Mouse (Mus musculus) left cerebral cortex, postnatal 14 days (tissue): ENCODE measurements around the gene Prss33. TPM values are rescaled to one million over a fixed set of nuclear protein-coding genes. Genes with fewer than 3 reads are reported as not detected.
"Not testable (repeated sequence)": the region's sequence is repeated elsewhere in the genome, so short reads cannot be mapped to it uniquely, and the experiment has no call there.

Experiments
- DNase-seq, 2 experiments: peaks; one replicate each; pipeline ENCODE4 v3.0.0; 2021 to 2022; ENCODE audit warnings: low spot score in 2 of 2, mixed read lengths in 1 of 2
- intact Hi-C: fragments of 180-260 bp; cut with DNase I; formaldehyde crosslinking; loops from one replicate; pipeline ENCODE4 v1.15.1; 2025
- long read RNA-seq, 2 experiments: library from polyadenylated mRNA; stranded (forward); transcript quantifications; one replicate each; pipeline ENCODE4 v2.0.0; 2021
- total RNA-seq, 2 experiments: library from RNA; stranded (reverse); gene quantifications; 2 replicates each; pipeline ENCODE4 v1.2.3; 2021

Gene Prss33
- not detected for total RNA-seq
- long read RNA-seq, experiment 1, result 0 reads
- long read RNA-seq, experiment 2, result 0 reads

DNA sequence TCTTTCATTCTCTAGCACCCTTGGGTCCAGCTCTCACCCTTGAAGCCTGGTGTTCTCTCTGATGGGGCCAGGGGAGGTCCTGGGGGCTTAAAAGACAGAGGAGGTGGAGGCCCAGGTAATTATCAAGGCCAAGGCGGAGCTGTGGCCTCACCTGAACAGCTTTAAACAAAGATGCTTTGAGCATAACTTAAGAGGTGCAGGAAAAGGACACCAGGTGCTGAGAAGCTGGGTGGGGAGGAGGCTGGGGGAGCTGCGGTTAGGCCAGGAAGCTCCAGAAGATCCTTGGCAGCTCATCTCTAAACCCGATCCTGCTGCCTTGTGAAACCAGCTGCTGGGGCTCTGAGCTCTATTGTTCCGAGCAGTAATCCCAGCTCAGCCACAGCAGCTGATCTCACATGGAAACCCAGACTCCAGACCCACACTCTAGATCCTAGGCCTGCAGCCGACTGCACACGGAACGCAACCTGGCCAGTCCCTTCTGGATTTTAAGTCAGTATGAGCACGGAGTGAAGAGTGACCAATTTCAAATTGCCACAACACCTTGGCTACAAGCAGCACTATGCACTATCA is at the start of gene Prss33:
Gene Prss33 (minus strand): TSS at position 51 of the 570 bp plus-strand sequence.
- intact Hi-C loops, result no loop called here
- DNase-seq, result no peak

DNA sequence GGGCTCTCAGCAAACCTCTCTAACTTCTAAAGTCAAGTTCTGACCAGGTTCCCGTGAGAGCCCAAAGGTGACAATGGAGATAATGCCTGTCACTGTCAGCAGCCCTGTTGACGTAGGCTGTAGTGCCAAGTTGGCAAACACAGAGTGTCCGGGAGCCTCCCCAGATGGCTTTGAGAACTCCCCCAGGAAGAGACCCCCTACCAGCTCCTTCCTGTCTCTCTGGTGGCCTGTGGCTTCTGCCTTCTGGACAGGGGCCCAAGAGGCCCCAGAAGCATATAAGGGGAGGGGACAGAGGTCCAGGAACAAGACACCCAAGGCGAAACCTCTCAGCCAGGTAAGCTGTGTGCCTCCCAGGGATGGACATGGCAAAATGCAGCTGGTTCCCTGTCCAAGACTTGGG is 44.7 kb upstream of the Prss33 start, which contains the start of the genes Dcpp1 and Dcpp2:
Gene Dcpp1 (plus strand): TSS at position 301 of the 400 bp plus-strand sequence.
Gene Dcpp2 (plus strand): TSS at position 305 of the 400 bp plus-strand sequence.
- intact Hi-C loops, DNase-seq: not testable (repeated sequence)

DNA sequence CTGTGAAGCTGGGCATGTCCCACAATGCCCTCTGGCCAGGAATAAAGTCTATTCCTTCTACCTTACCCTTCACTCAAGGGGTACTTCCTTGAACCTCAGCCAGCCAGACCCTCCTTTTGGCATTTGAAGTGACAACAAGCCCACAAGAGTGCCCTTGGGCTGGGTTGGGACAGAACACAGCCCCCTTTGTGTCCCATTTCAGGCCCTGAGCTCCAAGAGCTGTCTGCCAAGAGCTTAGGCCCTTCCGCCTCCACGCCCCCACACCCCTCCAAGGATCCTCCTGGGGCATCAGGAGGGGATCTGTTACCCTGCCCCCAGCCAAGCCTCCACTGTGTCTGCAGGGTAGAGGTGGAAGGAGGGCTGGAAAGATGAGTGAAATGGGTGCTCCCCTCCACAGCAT is 41.3 kb upstream of the Prss33 start:
- DNase-seq, result no peak
- intact Hi-C loops, result no loop called here

DNA sequence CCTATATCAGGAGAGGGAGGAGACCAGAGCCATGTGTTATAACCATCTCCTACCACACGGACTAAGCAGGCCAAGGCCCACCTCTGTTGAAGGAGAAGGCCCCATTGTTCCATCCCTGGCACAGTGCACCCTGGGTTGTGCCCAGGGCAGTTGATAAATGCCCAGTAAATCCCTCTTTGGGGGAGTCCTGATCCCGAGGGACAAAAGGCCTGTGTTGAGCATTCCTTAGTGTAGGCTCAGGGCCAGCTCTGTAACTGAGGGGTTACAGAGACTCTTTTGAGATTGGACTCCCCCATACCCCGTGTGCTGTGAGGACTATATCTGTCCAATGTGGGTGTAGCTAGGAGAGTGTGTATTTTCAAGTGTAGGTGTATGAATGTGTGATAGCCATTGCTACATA is 40.9 kb upstream of the Prss33 start:
- DNase-seq, result peak; percentile 13 to 40
- intact Hi-C loops, result no loop called here

DNA sequence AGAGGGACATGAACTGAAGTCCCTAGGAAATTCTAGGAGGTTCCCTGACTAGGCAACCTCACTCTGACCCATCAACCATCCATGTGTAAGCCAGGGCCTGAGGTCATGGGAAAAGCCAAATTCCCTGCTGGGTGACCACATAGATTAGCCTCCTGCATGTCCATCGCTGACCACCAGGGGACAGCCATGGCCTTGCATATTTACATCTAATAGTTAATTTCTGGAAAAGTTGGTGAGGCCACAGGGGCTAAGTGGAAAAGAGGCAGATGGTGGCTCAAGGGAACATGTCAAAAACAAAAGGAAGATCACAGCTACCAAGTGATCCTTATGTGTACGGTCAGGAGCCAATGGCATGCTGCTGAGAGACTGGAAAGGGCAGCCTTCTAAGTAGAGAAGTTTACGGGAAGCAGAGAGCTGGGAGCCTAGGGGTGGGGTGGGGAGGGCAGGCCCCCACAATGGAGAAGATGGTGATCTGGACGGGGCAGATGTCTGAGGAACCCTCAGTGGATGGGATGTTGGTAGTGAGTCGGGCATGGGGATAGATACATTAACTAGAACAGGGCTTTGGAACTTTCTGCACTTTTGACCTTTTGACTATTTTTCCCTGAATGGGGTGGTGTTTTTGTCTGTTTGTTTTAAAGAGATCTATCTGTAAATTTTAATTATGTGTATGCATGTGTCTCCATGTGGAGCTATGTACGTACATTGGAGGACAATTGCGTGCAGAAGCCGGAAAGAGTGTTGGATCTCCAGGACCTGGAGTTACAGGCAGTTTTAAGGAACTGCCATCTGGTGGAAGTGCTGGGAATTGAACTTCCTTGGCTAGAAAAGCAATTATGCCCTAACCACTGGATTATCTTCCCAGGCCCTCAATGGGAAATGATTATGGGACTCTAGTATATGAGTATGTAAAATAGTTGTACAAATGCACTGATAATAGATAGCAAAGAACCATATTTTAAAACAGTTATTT is 38.3 kb upstream of the Prss33 start:
- DNase-seq, result peak; percentile 36 to 47
- intact Hi-C loops, result loop anchor here (5.0 kb wide), 1 partner anchor 88 kb away; no protein-coding TSS in a partner anchor

- DNase-seq, result no peak
- intact Hi-C loops, result no loop called here
Observed at GRCm38 (mm10) chr17:23868513-23868912, 32.7 kb upstream of the Prss33 start.

GRCm38 (mm10) chr17:23867756-23868155 is 31.9 kb upstream of the Prss33 start, which contains the start of gene Prss21:
TSS of gene Prss21 (plus strand) at chr17:23868056.
- intact Hi-C loops, result no loop called here
- no peak for DNase-seq

GRCm38 (mm10) chr17:23862926-23863325 is 27.1 kb upstream of the Prss33 start:
- DNase-seq, result no peak

GRCm38 (mm10) chr17:23857913-23858312 is 22.1 kb upstream of the Prss33 start:
- intact Hi-C loops, result no loop called here
- DNase-seq, result no peak

More at GRCm38 (mm10) chr17:23862926-23863325, 27.1 kb upstream of the Prss33 start:
- intact Hi-C loops, result no loop called here

- intact Hi-C loops, result no loop called here
- DNase-seq, result no peak
Observed at GRCm38 (mm10) chr17:23857193-23857592, 21.3 kb upstream of the Prss33 start.

- intact Hi-C loops, result loop anchor here (2.0 kb wide), 1 partner anchor 107 kb away; no protein-coding TSS in a partner anchor
- DNase-seq, result no peak
Observed at GRCm38 (mm10) chr17:23854229-23854765, 18.4 kb upstream of the Prss33 start.

- DNase-seq, result peak; percentile 31 to 34
- intact Hi-C loops, result no loop called here
Observed at GRCm38 (mm10) chr17:23853292-23853691, 17.4 kb upstream of the Prss33 start.

- intact Hi-C loops, result no loop called here
- DNase-seq, result peak; percentile 74 to 82
Observed at GRCm38 (mm10) chr17:23850853-23851749, 15.2 kb upstream of the Prss33 start.

GRCm38 (mm10) chr17:23850028-23850427 is 14.2 kb upstream of the Prss33 start:
- intact Hi-C loops, result no loop called here
- DNase-seq, result no peak

- peak in 1 of 2 experiments; percentile 52 for DNase-seq
- intact Hi-C loops, result loop anchor here (5.0 kb wide), 1 partner anchor 72 kb away; the partner anchor contains the start of gene Flywch1
Observed at GRCm38 (mm10) chr17:23843812-23844273, 8.0 kb upstream of the Prss33 start, which contains the start of the genes Prss32 and Prss41. TSS of gene Prss32 (plus strand) at chr17:23843855. TSS of gene Prss41 (minus strand) at chr17:23844172.

GRCm38 (mm10) chr17:23843141-23843811 is 7.4 kb upstream of the Prss33 start:
- DNase-seq, result no peak
- intact Hi-C loops, result loop anchor here (5.0 kb wide), 1 partner anchor 71 kb away; the partner anchor contains the start of gene Flywch1

GRCm38 (mm10) chr17:23841145-23841544 is 5.3 kb upstream of the Prss33 start:
- intact Hi-C loops, result loop anchor here (5.0 kb wide), 1 partner anchor 69 kb away; the partner anchor contains the start of gene Flywch1
- DNase-seq, result peak; percentile 79 to 83

DNA sequence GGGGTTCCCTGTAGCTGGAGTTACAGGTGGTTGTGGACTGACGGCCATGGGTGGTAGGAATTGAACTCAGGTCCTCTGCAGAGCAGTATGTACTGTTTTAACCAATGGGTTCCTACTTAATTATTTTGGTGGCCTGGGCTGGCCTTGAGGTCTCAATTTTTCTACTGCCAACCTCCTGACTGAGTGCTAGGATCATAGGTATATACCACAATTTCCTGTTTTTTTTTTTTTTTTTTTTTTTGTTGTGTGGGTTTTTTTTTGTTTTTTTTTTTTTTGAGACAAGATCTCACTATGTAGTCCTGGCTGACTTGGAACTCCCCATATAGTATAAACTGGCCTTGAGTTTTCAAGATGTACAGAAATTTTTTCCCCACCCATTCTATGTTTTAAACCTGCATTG is 4.7 kb downstream of the Prss33 start:
- DNase-seq, result no peak
- intact Hi-C loops, result no loop called here
